Mouse (Mus musculus): ENCODE results near the gene Qrich1.

The Qrich1 gene

DNA sequence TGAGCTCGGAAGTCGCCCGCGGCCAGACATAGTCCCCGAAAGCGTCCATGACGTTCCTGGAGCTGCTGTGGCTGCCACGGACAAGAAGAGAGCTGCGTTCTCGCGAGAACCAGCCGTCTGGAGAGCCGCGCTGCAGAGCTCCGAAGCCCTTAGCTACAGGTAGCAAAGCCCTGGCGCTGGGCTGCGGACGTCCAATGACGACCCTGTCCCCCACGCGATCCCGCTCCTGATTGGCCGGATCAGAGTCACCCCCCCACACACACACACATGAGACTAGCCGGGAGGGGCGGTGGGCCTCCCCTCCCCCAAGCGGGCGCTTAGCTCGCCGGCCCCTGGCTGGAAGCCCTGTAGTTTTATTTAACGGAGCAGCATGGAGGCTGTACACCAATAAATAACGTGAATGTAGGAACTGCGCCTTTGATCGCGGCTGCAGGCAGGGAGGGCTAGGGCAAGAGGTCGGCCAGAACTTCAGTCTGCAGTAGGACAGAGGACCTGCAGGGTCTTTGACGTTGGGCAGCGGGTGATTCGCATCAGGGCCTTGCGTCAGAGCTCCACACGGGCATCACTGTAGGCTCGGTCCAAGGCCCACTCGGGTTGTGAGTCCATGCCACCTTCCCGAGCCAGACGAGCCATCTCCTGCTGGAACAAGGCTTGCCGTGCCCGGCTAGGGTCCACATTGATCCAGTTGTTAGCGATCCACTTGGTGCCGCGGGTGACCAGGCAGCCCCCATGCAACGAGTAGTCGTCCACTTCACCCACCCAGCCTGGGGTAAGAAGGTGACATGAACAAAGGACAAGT lies 62.1 kb downstream of the Qrich1 start, which contains the start of gene Wdr6:
Gene Wdr6 (minus strand): TSS at position 195 of the 799 bp plus-strand sequence.
- no peak for TF ChIP-seq GATA4 (IDR thresholded peaks at IDR 0.05; ENCODE audit: insufficient replicate concordance, low read length)

DNA sequence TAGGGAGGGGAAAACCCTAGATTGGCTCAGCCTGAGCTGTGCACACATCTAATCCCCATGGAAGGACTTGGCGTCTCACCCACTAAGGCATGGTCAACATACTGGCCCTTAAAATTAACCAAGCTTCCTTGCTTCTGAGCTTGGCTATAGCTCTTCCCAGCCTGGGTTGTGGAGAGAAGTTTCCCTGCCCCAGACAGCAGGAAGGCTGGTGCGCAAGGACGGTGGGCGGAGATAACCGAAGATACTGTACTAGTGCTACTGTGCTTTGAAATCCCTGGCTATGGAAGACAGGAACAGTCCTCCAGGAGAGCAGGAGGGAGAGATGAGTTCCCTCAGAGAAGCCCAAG lies 62.7 kb downstream of the Qrich1 start:
- TF ChIP-seq GATA4 (IDR thresholded peaks at IDR 0.05; ENCODE audit: insufficient replicate concordance, low read length): no peak

DNA sequence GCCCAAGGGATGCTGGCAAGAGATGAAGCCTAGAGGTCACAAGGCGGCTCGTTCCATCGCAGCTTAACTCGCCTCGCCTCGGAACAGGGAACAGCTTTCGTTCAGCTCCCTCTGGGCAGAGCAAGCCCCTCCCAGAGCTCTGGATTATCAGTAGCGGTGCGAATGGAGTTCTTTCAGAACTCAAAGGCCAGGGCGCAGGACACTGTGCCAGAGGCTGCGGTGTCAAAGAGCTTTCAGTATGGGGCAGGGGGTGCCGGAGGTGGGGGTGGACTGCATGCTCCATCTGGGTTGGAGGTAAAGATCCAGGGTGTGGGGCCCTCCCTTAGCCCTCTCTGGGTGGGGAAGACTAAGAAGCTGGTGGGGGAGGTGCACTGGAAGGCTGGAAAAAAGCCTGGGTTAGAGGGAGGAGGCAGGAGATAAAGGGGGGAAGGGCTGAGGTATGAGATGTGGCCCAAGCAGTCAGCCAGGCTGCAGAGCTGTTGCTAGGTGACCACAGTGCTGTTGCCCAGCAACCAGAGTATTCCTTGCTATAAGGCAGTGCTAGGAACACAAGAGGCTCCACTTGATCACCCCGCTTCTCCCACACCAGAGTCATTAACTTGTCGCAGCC lies 71.1 kb downstream of the Qrich1 start:
- TF ChIP-seq GATA4 (IDR thresholded peaks at IDR 0.05; ENCODE audit: insufficient replicate concordance, low read length): no peak

DNA sequence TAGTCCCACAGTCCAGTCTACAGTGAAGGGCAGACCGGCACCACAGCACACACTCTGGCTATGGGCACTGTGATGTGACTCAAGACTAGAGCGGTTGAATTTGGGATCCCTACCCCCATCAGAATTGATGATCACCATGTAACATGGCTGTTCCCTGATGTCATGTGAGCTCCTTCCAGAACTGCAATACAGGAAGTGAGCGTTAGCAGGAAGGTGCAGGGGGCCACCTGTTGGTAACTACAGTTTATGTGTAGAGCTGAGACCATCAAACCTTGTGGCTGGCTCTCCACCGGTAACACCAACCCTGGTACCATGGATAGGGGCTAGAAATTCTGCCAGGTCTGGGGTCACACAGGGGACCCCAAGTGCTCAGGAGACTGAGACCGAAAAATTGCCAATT lies 72.6 kb downstream of the Qrich1 start:
- no peak for TF ChIP-seq GATA4 (IDR thresholded peaks at IDR 0.05; ENCODE audit: insufficient replicate concordance, low read length)

DNA sequence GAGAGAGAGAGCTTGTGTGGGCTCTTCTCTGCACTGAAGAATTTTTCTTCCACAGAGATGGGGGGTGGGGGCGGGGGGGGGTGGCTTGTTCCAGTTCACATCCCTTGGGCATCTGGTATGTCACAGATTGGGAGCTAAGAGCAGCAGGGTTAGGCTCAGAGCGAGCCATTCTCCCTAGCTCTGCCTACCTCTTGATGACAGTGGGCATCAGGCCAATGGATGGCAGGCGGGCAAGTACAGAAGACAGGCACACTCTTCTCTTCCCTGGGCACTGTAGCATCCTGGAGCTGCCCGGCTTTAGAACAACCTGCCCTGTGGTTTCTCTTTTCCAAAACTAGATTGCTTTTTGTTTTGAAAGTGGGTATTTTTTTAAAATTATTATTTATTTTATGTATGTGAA lies 74.9 kb downstream of the Qrich1 start:
- TF ChIP-seq GATA4 (IDR thresholded peaks at IDR 0.05; ENCODE audit: insufficient replicate concordance, low read length): no peak

DNA sequence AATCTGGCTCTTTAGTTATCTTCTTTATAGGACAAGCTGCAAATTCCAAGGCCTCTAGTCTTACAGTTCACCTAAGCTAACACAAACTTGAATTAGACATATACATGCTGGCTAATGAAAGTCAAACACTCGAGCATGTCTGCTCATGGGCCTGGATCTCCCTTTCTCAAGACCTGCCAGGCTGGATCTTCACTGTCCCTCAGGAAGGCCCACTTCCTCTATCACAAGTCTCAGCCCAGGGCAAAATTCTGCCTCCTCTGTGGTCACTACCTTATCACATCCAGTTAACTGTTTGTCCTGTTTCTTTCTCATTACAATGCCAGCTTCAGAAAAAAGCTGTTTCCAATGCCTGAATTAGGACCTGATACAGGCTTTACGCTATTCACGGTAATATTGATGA lies 77.7 kb downstream of the Qrich1 start:
- TF ChIP-seq GATA4 (IDR thresholded peaks at IDR 0.05; ENCODE audit: insufficient replicate concordance, low read length): no peak

DNA sequence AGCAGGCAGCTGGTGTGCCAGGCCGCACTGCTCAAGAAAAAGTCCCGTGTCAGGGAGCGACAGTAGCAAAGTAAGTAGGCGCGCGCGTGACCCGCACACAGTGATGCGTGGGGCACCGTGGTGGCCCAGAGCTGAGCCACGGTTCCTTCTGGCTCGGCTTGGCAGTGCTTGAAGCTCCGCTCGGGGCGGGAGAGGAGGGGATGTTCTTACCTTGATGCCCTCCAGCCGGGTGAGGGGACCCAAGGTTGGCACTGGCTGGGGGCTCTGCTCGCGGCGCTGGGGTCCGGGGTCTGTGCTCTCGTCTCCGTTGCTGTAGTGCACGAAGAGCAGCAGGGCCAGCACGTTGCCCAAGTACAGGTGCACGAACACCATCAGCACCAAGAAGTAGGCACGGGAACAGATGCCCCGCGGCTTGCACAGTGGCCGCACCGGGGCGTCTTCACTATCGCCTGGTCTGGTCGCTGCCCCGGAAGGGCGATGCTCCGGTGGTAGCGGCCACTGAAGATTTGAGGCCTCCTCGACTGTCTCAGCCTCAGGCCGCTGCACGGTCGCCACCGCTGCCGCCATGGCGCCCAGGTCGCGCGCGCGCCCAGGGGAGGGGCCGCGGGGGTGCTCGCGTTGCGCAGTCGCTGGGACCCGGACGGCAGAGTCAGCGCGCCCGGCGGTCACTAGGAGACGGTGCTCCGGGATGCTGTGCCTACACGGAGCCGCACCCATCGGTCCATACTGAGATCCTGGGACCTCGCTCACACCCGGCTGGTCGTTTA lies 80.6 kb downstream of the Qrich1 start, which contains the start of gene P4htm:
Gene P4htm (minus strand): TSS at position 670 of the 767 bp plus-strand sequence.
- TF ChIP-seq GATA4 (IDR thresholded peaks at IDR 0.05; ENCODE audit: insufficient replicate concordance, low read length): no peak

DNA sequence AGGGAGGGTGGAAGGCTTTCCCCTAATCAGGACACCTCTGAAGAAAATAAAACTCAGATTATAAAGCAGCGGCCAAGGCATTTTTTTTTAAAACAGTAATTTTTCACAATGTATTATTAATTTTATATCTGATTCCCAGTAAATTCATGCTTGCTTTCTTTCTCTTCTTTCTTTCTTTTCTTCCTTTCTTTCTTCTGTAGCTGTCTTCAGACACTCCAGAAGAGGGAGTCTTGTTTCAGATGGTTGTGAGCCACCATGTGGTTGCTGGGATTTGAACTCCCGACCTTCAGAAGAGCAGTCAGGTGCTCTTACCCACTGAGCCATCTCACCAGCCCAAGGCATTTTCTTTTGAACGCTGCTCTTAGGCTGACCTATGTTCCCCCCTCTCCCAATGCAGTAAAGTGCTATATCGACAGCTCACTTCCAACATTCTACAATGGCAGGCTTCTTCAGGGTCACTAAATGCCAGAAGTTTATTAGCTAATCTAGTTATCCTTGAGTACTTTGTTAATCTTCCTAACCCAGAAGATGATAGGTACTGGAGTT lies 82.5 kb downstream of the Qrich1 start:
- no peak for TF ChIP-seq GATA4 (IDR thresholded peaks at IDR 0.05; ENCODE audit: insufficient replicate concordance, low read length)

DNA sequence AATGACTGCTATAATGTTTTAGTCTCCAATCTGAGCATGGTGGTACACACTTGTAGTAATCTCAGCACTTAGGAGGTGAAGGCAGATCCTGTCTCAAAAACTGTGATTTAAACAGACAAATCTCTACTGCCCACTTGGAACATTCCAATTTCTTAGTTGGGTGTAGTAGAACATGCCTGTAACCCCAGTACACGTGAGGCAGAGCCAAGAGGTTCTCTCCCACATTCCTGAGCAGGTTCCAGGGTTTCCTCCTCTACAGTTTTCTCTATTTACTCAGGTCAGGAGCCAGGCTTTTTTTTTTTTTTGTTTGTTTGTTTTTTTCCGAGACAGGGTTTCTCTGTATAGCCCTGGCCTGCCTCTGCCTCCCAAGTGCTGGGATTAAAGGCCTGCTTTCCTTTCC lies 83.4 kb downstream of the Qrich1 start:
- no peak for TF ChIP-seq GATA4 (IDR thresholded peaks at IDR 0.05; ENCODE audit: insufficient replicate concordance, low read length)

DNA sequence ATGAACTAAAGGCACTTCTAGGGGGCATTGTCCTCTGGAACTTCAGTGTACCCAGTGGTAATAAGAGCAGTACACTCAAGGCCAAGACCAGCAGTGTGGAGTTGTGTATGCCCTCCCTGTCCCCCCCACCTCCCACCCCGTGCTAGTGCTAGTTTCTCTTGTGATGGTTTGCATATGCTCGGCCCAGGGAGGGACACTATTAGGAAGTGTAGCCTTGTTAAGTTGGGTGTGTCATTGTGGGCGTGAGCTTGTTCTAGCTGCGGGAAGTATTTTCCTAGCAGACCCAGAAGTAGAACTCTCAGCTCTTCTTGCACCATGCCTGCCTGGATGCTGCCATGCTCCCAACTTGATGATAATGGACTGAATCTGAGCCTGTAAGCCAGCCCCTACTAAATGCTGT lies 85.4 kb downstream of the Qrich1 start:
- TF ChIP-seq GATA4 (IDR thresholded peaks at IDR 0.05; ENCODE audit: insufficient replicate concordance, low read length): no peak

DNA sequence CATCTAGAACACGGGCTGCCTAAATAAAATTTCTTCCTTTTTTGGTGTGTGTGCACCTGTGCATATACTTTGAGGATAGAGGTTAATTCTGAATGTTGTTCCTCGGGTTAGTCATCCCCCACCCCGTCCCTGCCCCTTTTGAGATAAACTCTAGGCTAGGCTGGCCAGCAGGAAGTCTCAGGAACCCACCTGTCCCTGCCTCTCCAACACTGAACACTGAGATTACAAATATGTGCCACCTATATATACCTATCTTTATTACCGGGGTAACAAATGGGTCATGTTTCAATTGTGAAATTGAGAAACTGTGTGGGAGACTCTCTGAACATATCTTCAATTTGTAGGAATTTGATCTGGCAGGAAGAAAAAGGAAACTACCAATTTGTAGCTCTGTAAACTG lies 92.3 kb downstream of the Qrich1 start:
- TF ChIP-seq GATA4 (IDR thresholded peaks at IDR 0.05; ENCODE audit: insufficient replicate concordance, low read length): no peak

All from liver, adult (tissue).